Mouse (Mus musculus): ENCODE results near the gene Olfr128. TPM values are rescaled to one million over a fixed set of nuclear protein-coding genes. Genes with fewer than 3 reads are reported as not detected.
"Not testable (repeated sequence)": the region's sequence is repeated elsewhere in the genome, so short reads cannot be mapped to it uniquely, and the experiment has no call there.

Gene Olfr128
- not detected in 2 replicates for total RNA-seq (2014; fragmentation: Nextera tagmentation)
- total RNA-seq (2017): 0.05 and 0.17 TPM in 2 replicates
- not detected in 2 replicates for polyA plus RNA-seq (2012)

DNA sequence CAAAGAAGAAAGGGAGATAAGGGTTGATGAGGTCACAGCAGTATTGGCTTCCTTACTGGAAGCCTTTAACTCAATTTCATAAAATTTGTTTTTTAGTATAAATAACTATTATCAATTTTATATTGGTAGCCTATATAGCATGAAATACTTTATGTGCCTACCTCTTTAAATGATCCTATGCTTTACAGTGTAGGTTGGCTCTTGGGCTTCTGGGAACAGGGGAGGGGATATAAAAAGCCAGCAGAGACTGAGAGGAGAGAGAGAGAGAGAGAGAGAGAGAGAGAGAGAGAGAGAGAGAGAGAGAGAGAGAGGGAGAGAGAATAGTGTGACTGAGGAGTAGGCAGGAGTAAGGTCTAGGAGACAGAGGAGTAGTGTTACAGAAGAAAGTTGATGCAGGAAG is at the start of gene Olfr128:
Gene Olfr128 (plus strand): TSS at position 301 of the 400 bp plus-strand sequence.
- ATAC-seq (ENCODE audit: extremely low read depth, insufficient number of reproducible peaks, low FRiP score, poor library complexity, severe bottlenecking) (no peak), DNase-seq (ENCODE audit: low spot score) (no peak)
- Histone ChIP-seq H3K27me3 (ENCODE audit: insufficient read depth, low read length) (no peaks in the 10 kb centered on the region), H3K9me3 (replicated peaks) (no peaks in the 10 kb centered on the region), H3K36me3 (replicated peaks) (no peaks in the 10 kb centered on the region), H3K4me1 (ENCODE audit: insufficient read depth, low read depth, low read length) (no peaks in the 10 kb centered on the region), H3K4me3 (ENCODE audit: low read depth, low read length) (no peak within 1 kb of the TSS)
- TF ChIP-seq POLR2AphosphoS5 (IDR thresholded peaks at IDR 0.05; ENCODE audit: insufficient replicate concordance, low read depth, low read length) (no peak), TAL1 (conservative IDR thresholded peaks at IDR 0.05; ENCODE audit: low read depth, low read length) (no peak), GATA2 (IDR thresholded peaks at IDR 0.05; ENCODE audit: borderline replicate concordance, low read depth, low read length) (no peak), CTCF (IDR thresholded peaks at IDR 0.05; ENCODE audit: low read depth, low read length) (no peak)

GRCm38 (mm10) chr17:37873830-37874229 is 46.5 kb upstream of the Olfr128 start:
- Histone ChIP-seq H3K4me1 (ENCODE audit: insufficient read depth, low read depth, low read length) (no peaks in the 10 kb centered on the region), H3K36me3 (replicated peaks) (no peaks in the 10 kb centered on the region), H3K27me3 (ENCODE audit: insufficient read depth, low read length) (no peaks in the 10 kb centered on the region), H3K9me3 (replicated peaks) (no peaks in the 10 kb centered on the region), H3K4me3 (ENCODE audit: low read depth, low read length) (no peak overlapping the region)
- TF ChIP-seq GATA1 (IDR thresholded peaks at IDR 0.05; ENCODE audit: borderline replicate concordance, low read length) (no peak), TAL1 (conservative IDR thresholded peaks at IDR 0.05; ENCODE audit: low read depth, low read length) (no peak), CTCF (IDR thresholded peaks at IDR 0.05; ENCODE audit: low read depth, low read length) (no peak), GATA2 (IDR thresholded peaks at IDR 0.05; ENCODE audit: borderline replicate concordance, low read depth, low read length) (no peak), POLR2AphosphoS5 (IDR thresholded peaks at IDR 0.05; ENCODE audit: insufficient replicate concordance, low read depth, low read length) (no peak)
- DNase-seq (ENCODE audit: low spot score): no peak
- ATAC-seq (ENCODE audit: extremely low read depth, insufficient number of reproducible peaks, low FRiP score, poor library complexity, severe bottlenecking): no peak

DNA sequence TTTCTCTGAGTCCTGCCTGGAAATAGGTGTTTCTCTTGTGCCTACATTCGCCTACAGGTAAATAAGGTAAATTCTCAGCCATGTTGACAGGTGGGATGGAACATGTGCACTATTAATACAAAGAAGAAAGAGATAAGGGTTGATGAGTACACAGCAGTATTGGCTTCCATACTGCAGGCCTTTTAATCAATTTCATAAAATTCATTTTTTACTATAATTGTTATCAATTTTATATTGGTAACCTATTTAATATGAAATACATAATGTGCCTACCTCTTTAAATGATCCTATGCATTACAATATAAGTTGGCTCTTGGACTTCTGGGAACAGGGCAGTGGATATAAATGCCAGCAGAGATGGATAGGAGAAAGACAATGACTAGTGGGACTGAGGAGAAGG is 20.2 kb upstream of the Olfr128 start, which contains the start of gene Olfr127:
Gene Olfr127 (plus strand): TSS at position 301 of the 400 bp plus-strand sequence.
- no peaks in the 10 kb centered on the region for H3K9me3 ChIP-seq (replicated peaks)
- H3K4me1 ChIP-seq (ENCODE audit: insufficient read depth, low read depth, low read length): no peaks in the 10 kb centered on the region
- no peak within 1 kb of the TSS for H3K4me3 ChIP-seq (ENCODE audit: low read depth, low read length)
- no peaks in the 10 kb centered on the region for H3K27me3 ChIP-seq (ENCODE audit: insufficient read depth, low read length)
- TF ChIP-seq CTCF (IDR thresholded peaks at IDR 0.05; ENCODE audit: low read depth, low read length) (no peak), POLR2AphosphoS5 (IDR thresholded peaks at IDR 0.05; ENCODE audit: insufficient replicate concordance, low read depth, low read length) (no peak), TAL1 (conservative IDR thresholded peaks at IDR 0.05; ENCODE audit: low read depth, low read length) (no peak), GATA2 (IDR thresholded peaks at IDR 0.05; ENCODE audit: borderline replicate concordance, low read depth, low read length) (no peak), GATA1 (IDR thresholded peaks at IDR 0.05; ENCODE audit: borderline replicate concordance, low read length) (no peak)
- ATAC-seq (ENCODE audit: extremely low read depth, insufficient number of reproducible peaks, low FRiP score, poor library complexity, severe bottlenecking) (no peak), DNase-seq (ENCODE audit: low spot score) (no peak)
- no peaks in the 10 kb centered on the region for H3K36me3 ChIP-seq (replicated peaks)

DNA sequence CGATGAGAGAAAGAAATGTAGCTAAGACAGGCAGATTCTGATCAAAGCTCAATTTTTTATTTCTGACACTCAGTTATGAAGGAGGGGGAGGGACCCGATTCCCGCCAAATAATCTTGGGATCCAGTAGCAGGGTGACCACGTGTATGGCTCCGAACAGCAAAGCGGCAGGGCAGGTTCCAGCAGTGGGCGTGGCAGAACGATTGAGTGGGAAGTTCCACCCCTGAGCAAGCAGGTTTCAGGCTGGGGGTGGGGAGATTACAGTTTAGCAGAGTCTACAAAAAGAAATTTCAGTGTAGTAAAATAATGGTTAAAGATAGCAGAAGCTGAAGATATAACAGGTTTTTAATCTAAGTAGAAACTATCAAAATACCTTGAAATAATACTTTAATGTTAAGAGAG is 13.5 kb upstream of the Olfr128 start:
- H3K4me1 ChIP-seq (ENCODE audit: insufficient read depth, low read depth, low read length); H3K36me3 ChIP-seq (replicated peaks); ATAC-seq (ENCODE audit: extremely low read depth, insufficient number of reproducible peaks, low FRiP score, poor library complexity, severe bottlenecking); H3K27me3 ChIP-seq (ENCODE audit: insufficient read depth, low read length); DNase-seq (ENCODE audit: low spot score); H3K9me3 ChIP-seq (replicated peaks); H3K4me3 ChIP-seq (ENCODE audit: low read depth, low read length): not testable (repeated sequence)

DNA sequence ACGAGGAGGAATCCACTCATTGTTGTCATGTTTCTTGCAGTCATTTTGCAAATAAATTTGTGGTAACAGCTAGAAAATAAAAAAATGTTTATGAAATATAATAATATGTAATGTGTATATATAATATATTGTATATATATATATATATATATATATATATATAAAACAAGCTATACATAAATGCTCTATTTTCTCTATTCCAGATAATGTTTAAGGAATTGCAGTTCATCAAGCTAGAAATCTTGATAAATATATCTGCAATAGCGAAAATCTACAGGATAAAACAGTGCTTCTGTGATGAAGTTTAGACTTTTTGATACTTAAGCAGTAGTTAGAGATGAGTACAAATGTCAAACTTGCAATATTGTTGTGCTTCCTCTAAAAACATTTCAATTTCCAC is 32.6 kb downstream of the Olfr128 start, which contains the start of gene Olfr761:
Gene Olfr761 (minus strand): TSS at position 101 of the 400 bp plus-strand sequence.
- no peaks in the 10 kb centered on the region for H3K4me1 ChIP-seq (ENCODE audit: insufficient read depth, low read depth, low read length)
- H3K9me3 ChIP-seq (replicated peaks): no peaks in the 10 kb centered on the region
- DNase-seq (ENCODE audit: low spot score): no peak
- H3K4me3 ChIP-seq (ENCODE audit: low read depth, low read length): no peak within 1 kb of the TSS
- TF ChIP-seq CTCF (IDR thresholded peaks at IDR 0.05; ENCODE audit: low read depth, low read length): no peak
- TF ChIP-seq TAL1 (conservative IDR thresholded peaks at IDR 0.05; ENCODE audit: low read depth, low read length): no peak
- TF ChIP-seq GATA2 (IDR thresholded peaks at IDR 0.05; ENCODE audit: borderline replicate concordance, low read depth, low read length): no peak
- TF ChIP-seq POLR2AphosphoS5 (IDR thresholded peaks at IDR 0.05; ENCODE audit: insufficient replicate concordance, low read depth, low read length): no peak
- no peak for TF ChIP-seq GATA1 (IDR thresholded peaks at IDR 0.05; ENCODE audit: borderline replicate concordance, low read length)
- H3K36me3 ChIP-seq (replicated peaks): no peaks in the 10 kb centered on the region
- no peaks in the 10 kb centered on the region for H3K27me3 ChIP-seq (ENCODE audit: insufficient read depth, low read length)
- no peak for ATAC-seq (ENCODE audit: extremely low read depth, insufficient number of reproducible peaks, low FRiP score, poor library complexity, severe bottlenecking)

GRCm38 (mm10) chr17:37973591-37973990 is 53.2 kb downstream of the Olfr128 start:
- TF ChIP-seq TAL1 (conservative IDR thresholded peaks at IDR 0.05; ENCODE audit: low read depth, low read length) (no peak), CTCF (IDR thresholded peaks at IDR 0.05; ENCODE audit: low read depth, low read length) (no peak), POLR2AphosphoS5 (IDR thresholded peaks at IDR 0.05; ENCODE audit: insufficient replicate concordance, low read depth, low read length) (no peak), GATA1 (IDR thresholded peaks at IDR 0.05; ENCODE audit: borderline replicate concordance, low read length) (no peak), GATA2 (IDR thresholded peaks at IDR 0.05; ENCODE audit: borderline replicate concordance, low read depth, low read length) (no peak)
- no peak overlapping the region for H3K4me3 ChIP-seq (ENCODE audit: low read depth, low read length)

More at GRCm38 (mm10) chr17:37973591-37973990, 53.2 kb downstream of the Olfr128 start:
- no peaks in the 10 kb centered on the region for H3K27me3 ChIP-seq (ENCODE audit: insufficient read depth, low read length)
- ATAC-seq (ENCODE audit: extremely low read depth, insufficient number of reproducible peaks, low FRiP score, poor library complexity, severe bottlenecking): no peak
- no peaks in the 10 kb centered on the region for H3K9me3 ChIP-seq (replicated peaks)
- no peaks in the 10 kb centered on the region for H3K36me3 ChIP-seq (replicated peaks)
- no peaks in the 10 kb centered on the region for H3K4me1 ChIP-seq (ENCODE audit: insufficient read depth, low read depth, low read length)
- no peak for DNase-seq (ENCODE audit: low spot score)

Other genes with a start within 250 kb of the Olfr128 start
- not detected in 2 replicates for gene Olfr119, start 224.0 kb upstream of the Olfr128 start, total RNA-seq (2014; fragmentation: Nextera tagmentation)
- gene Olfr119, start 224.0 kb upstream of the Olfr128 start, total RNA-seq (2017): 0.17 TPM in 1 of 2 replicates, not detected in the other
- not detected in 2 replicates for gene Olfr119, start 224.0 kb upstream of the Olfr128 start, polyA plus RNA-seq (2012)
- not detected in 2 replicates for gene Olfr120, start 198.7 kb upstream of the Olfr128 start, total RNA-seq (2014; fragmentation: Nextera tagmentation)
- 0.11 TPM in 1 of 2 replicates, not detected in the other for gene Olfr120, start 198.7 kb upstream of the Olfr128 start, total RNA-seq (2017)
- not detected in 2 replicates for gene Olfr120, start 198.7 kb upstream of the Olfr128 start, polyA plus RNA-seq (2012)
- not detected in 2 replicates for gene Olfr121, start 171.7 kb upstream of the Olfr128 start, total RNA-seq (2014; fragmentation: Nextera tagmentation)
- gene Olfr121, start 171.7 kb upstream of the Olfr128 start, total RNA-seq (2017): not detected in 2 replicates
- gene Olfr121, start 171.7 kb upstream of the Olfr128 start, polyA plus RNA-seq (2012): not detected in 2 replicates
- gene Olfr122, start 151.9 kb upstream of the Olfr128 start, total RNA-seq (2014; fragmentation: Nextera tagmentation): not detected in 2 replicates
- not detected in 2 replicates for gene Olfr122, start 151.9 kb upstream of the Olfr128 start, total RNA-seq (2017)
- not detected in 2 replicates for gene Olfr122, start 151.9 kb upstream of the Olfr128 start, polyA plus RNA-seq (2012)
- gene Olfr123, start 127.0 kb upstream of the Olfr128 start, total RNA-seq (2014; fragmentation: Nextera tagmentation): not detected in 2 replicates
- gene Olfr123, start 127.0 kb upstream of the Olfr128 start, total RNA-seq (2017): 0.11 TPM in 1 of 2 replicates, not detected in the other
- gene Olfr123, start 127.0 kb upstream of the Olfr128 start, polyA plus RNA-seq (2012): not detected in 2 replicates
- gene Olfr124, start 120.7 kb upstream of the Olfr128 start, total RNA-seq (2014; fragmentation: Nextera tagmentation): not detected in 2 replicates
- 0.27 TPM in 1 of 2 replicates, not detected in the other for gene Olfr124, start 120.7 kb upstream of the Olfr128 start, total RNA-seq (2017)
- not detected in 2 replicates for gene Olfr124, start 120.7 kb upstream of the Olfr128 start, polyA plus RNA-seq (2012)
- not detected in 2 replicates for gene Olfr125, start 87.6 kb upstream of the Olfr128 start, total RNA-seq (2014; fragmentation: Nextera tagmentation)
- gene Olfr125, start 87.6 kb upstream of the Olfr128 start, total RNA-seq (2017): not detected in 2 replicates
- gene Olfr125, start 87.6 kb upstream of the Olfr128 start, polyA plus RNA-seq (2012): not detected in 2 replicates
- gene Olfr126, start 73.1 kb upstream of the Olfr128 start, total RNA-seq (2014; fragmentation: Nextera tagmentation): not detected in 2 replicates
- 0.11 TPM in 1 of 2 replicates, not detected in the other for gene Olfr126, start 73.1 kb upstream of the Olfr128 start, total RNA-seq (2017)
- gene Olfr126, start 73.1 kb upstream of the Olfr128 start, polyA plus RNA-seq (2012): not detected in 2 replicates
- gene Olfr127, start 20.1 kb upstream of the Olfr128 start, total RNA-seq (2014; fragmentation: Nextera tagmentation): not detected in 2 replicates
- 0.35 TPM in 1 of 2 replicates, not detected in the other for gene Olfr127, start 20.1 kb upstream of the Olfr128 start, total RNA-seq (2017)
- not detected in 2 replicates for gene Olfr127, start 20.1 kb upstream of the Olfr128 start, polyA plus RNA-seq (2012)
- not detected in 2 replicates for gene Olfr761, start 32.5 kb downstream of the Olfr128 start, total RNA-seq (2014; fragmentation: Nextera tagmentation)
- gene Olfr761, start 32.5 kb downstream of the Olfr128 start, total RNA-seq (2017): not detected in 2 replicates
- gene Olfr761, start 32.5 kb downstream of the Olfr128 start, polyA plus RNA-seq (2012): not detected in 2 replicates
- gene Olfr129, start 139.5 kb downstream of the Olfr128 start, total RNA-seq (2014; fragmentation: Nextera tagmentation): not detected in 2 replicates
- 0.06 and 0.11 TPM in 2 replicates for gene Olfr129, start 139.5 kb downstream of the Olfr128 start, total RNA-seq (2017)
- gene Olfr129, start 139.5 kb downstream of the Olfr128 start, polyA plus RNA-seq (2012): not detected in 2 replicates
- not detected in 2 replicates for gene Olfr130, start 143.4 kb downstream of the Olfr128 start, total RNA-seq (2014; fragmentation: Nextera tagmentation)
- 0.05 TPM in 1 of 2 replicates, not detected in the other for gene Olfr130, start 143.4 kb downstream of the Olfr128 start, total RNA-seq (2017)
- gene Olfr130, start 143.4 kb downstream of the Olfr128 start, polyA plus RNA-seq (2012): not detected in 2 replicates
- gene Olfr131, start 168.1 kb downstream of the Olfr128 start, total RNA-seq (2014; fragmentation: Nextera tagmentation): not detected in 2 replicates
- gene Olfr131, start 168.1 kb downstream of the Olfr128 start, total RNA-seq (2017): 0.11 TPM in 1 of 2 replicates, not detected in the other
- not detected in 2 replicates for gene Olfr131, start 168.1 kb downstream of the Olfr128 start, polyA plus RNA-seq (2012)
- gene Olfr132, start 214.0 kb downstream of the Olfr128 start, total RNA-seq (2014; fragmentation: Nextera tagmentation): not detected in 2 replicates
- gene Olfr132, start 214.0 kb downstream of the Olfr128 start, total RNA-seq (2017): 0.11 TPM in 1 of 2 replicates, not detected in the other
- not detected in 2 replicates for gene Olfr132, start 214.0 kb downstream of the Olfr128 start, polyA plus RNA-seq (2012)
- not detected in 2 replicates for gene Olfr133, start 224.7 kb downstream of the Olfr128 start, total RNA-seq (2014; fragmentation: Nextera tagmentation)
- 0.06 TPM in 1 of 2 replicates, not detected in the other for gene Olfr133, start 224.7 kb downstream of the Olfr128 start, total RNA-seq (2017)
- gene Olfr133, start 224.7 kb downstream of the Olfr128 start, polyA plus RNA-seq (2012): not detected in 2 replicates